Mouse (Mus musculus) CH12.LX (cell line): ENCODE data around the gene Ppp1r18. TPM values are rescaled to one million over a fixed set of nuclear protein-coding genes. Genes with fewer than 3 reads are reported as not detected.
A peak's percentile ranks its signal among the peaks of the same experiment; 100 is the strongest.

Experiments used
- DNase-seq: peaks from one replicate; pipeline ENCODE4 v3.0.0-alpha.2; 2013; ENCODE audit errors: extremely low read depth
- H3K27ac ChIP-seq: 2 replicates; pipeline ENCODE4 v1.5.1; 2012; ENCODE audit warnings: low read depth, mild to moderate bottlenecking, control low read depth, moderate library complexity; ENCODE audit not compliant: insufficient read depth
- H3K27me3 ChIP-seq: replicated peaks from 2 replicates; pipeline ENCODE3; 2012; ENCODE audit warnings: inconsistent platforms
- H3K36me3 ChIP-seq, 2 experiments: replicated peaks in 1 of 2; 2 replicates each; pipeline versions ENCODE3 to v1.6.1; 2012; ENCODE audit warnings: inconsistent platforms in 1 of 2, low read length in 1 of 2, mild to moderate bottlenecking in 1 of 2, mixed read lengths in 1 of 2, moderate library complexity in 1 of 2; ENCODE audit not compliant: control insufficient read depth in 1 of 2, insufficient read depth in 1 of 2
- H3K4me1 ChIP-seq, 2 experiments: 2 replicates each; pipeline ENCODE4 v1.6.1; 2012; ENCODE audit warnings: inconsistent platforms in 1 of 2, moderate library complexity in 1 of 2; ENCODE audit not compliant: insufficient read depth in 2 of 2, control insufficient read depth in 1 of 2
- H3K4me2 ChIP-seq: 2 replicates; pipeline ENCODE4 v1.6.1; 2012; ENCODE audit warnings: low read depth, mild to moderate bottlenecking, control low read depth; ENCODE audit not compliant: poor library complexity, insufficient read depth, severe bottlenecking
- H3K4me3 ChIP-seq, 3 experiments: fragments of 150-350 bp in 1 of 3; sonication (generic) in 1 of 3; replicated peaks in 1 of 3; 2 replicates each; pipeline versions ENCODE3 to v1.5.1; 2011 to 2012; ENCODE audit warnings: low read depth in 2 of 3, low read length in 2 of 3, mild to moderate bottlenecking in 2 of 3, moderate library complexity in 2 of 3, control low read depth in 1 of 3, improper control_type of control experiment in 1 of 3, inconsistent platforms in 1 of 3, mixed read lengths in 1 of 3; ENCODE audit not compliant: poor library complexity in 1 of 3
- H3K79me2 ChIP-seq: replicated peaks from 2 replicates; pipeline ENCODE4 v1.6.1; 2012; ENCODE audit warnings: mild to moderate bottlenecking, moderate library complexity; ENCODE audit not compliant: control insufficient read depth, poor library complexity, insufficient read depth, severe bottlenecking; ENCODE audit errors: extremely low read depth
- H3K9ac ChIP-seq: 2 replicates; pipeline ENCODE4 v1.6.1; 2012; ENCODE audit warnings: low read depth, mild to moderate bottlenecking, control low read depth, moderate library complexity; ENCODE audit not compliant: insufficient read depth
- H3K9me3 ChIP-seq: replicated peaks from 2 replicates; pipeline ENCODE3; 2012; ENCODE audit warnings: low read length, inconsistent platforms, mixed read lengths
- CHD1 ChIP-seq: IDR thresholded peaks from 2 replicates; pipeline ENCODE4 v1.6.1; 2012; ENCODE audit warnings: low read depth, low read length, improper control_type of control experiment, inconsistent platforms
- CTCF ChIP-seq, 2 experiments: IDR thresholded peaks in 1 of 2; conservative IDR thresholded peaks in 1 of 2; 2 replicates each; pipeline ENCODE4 v1.5.1; 2011 to 2012; ENCODE audit warnings: low read depth in 2 of 2, low read length in 2 of 2, improper control_type of control experiment in 1 of 2, inconsistent platforms in 1 of 2, mild to moderate bottlenecking in 1 of 2, moderate library complexity in 1 of 2
- EP300 ChIP-seq: IDR thresholded peaks from 2 replicates; pipeline ENCODE4 v1.6.1; 2011; ENCODE audit warnings: low read length, improper control_type of control experiment
- ETS1 ChIP-seq: conservative IDR thresholded peaks from 2 replicates; pipeline ENCODE4 v1.6.1; 2012; ENCODE audit warnings: low read depth, mild to moderate bottlenecking, inconsistent platforms, low read length, improper control_type of control experiment, moderate library complexity
- GABPA ChIP-seq: IDR thresholded peaks from 2 replicates; pipeline ENCODE4 v1.6.1; 2012; ENCODE audit warnings: low read depth, low read length, improper control_type of control experiment, inconsistent platforms; ENCODE audit not compliant: insufficient replicate concordance
- JUN ChIP-seq: IDR thresholded peaks from 2 replicates; pipeline ENCODE4 v1.6.1; 2011; ENCODE audit warnings: low read depth, mild to moderate bottlenecking, low read length, improper control_type of control experiment, moderate library complexity; ENCODE audit not compliant: insufficient read depth
- JUND ChIP-seq: conservative IDR thresholded peaks from 2 replicates; pipeline ENCODE4 v1.6.1; 2011; ENCODE audit warnings: low read depth, low read length, improper control_type of control experiment
- KAT2A ChIP-seq: IDR thresholded peaks from 2 replicates; pipeline ENCODE4 v1.6.1; 2012; ENCODE audit warnings: low read length, improper control_type of control experiment, inconsistent platforms; ENCODE audit not compliant: insufficient replicate concordance
- MAFK ChIP-seq: IDR thresholded peaks from 2 replicates; pipeline ENCODE4 v1.6.1; 2011; ENCODE audit warnings: low read length, improper control_type of control experiment; ENCODE audit not compliant: insufficient replicate concordance
- MAX ChIP-seq: IDR thresholded peaks from 2 replicates; pipeline ENCODE4 v1.6.1; 2011; ENCODE audit warnings: low read length, improper control_type of control experiment
- MAZ ChIP-seq: IDR thresholded peaks from 2 replicates; pipeline ENCODE4 v1.6.1; 2012; ENCODE audit warnings: low read depth, mild to moderate bottlenecking, inconsistent platforms, low read length, improper control_type of control experiment, moderate library complexity
- MEF2A ChIP-seq: IDR thresholded peaks from 2 replicates; pipeline ENCODE4 v1.6.1; 2014; ENCODE audit warnings: low read depth, mild to moderate bottlenecking, inconsistent platforms, low read length, improper control_type of control experiment, borderline replicate concordance
- MYC ChIP-seq: IDR thresholded peaks from 2 replicates; pipeline ENCODE4 v1.6.1; 2011; ENCODE audit warnings: low read depth, mild to moderate bottlenecking, improper control_type of control experiment, low read length
- PAX5 ChIP-seq: IDR thresholded peaks from 2 replicates; pipeline ENCODE4 v1.6.1; 2012; ENCODE audit warnings: low read length, inconsistent platforms, mixed read lengths
- POLR2A ChIP-seq: IDR thresholded peaks from 2 replicates; pipeline ENCODE4 v1.6.1; 2011; ENCODE audit warnings: low read depth, mild to moderate bottlenecking, improper control_type of control experiment, low read length
- POLR2AphosphoS2 ChIP-seq: IDR thresholded peaks from 2 replicates; pipeline ENCODE4 v1.6.1; 2011; ENCODE audit warnings: low read depth, low read length, improper control_type of control experiment
- RCOR1 ChIP-seq: conservative IDR thresholded peaks from 2 replicates; pipeline ENCODE4 v1.6.1; 2012; ENCODE audit warnings: low read depth, mild to moderate bottlenecking, inconsistent platforms, low read length, improper control_type of control experiment
- SIN3A ChIP-seq: IDR thresholded peaks from 2 replicates; pipeline ENCODE4 v1.6.1; 2012; ENCODE audit warnings: low read length, improper control_type of control experiment, inconsistent platforms
- TCF12 ChIP-seq: IDR thresholded peaks from 2 replicates; pipeline ENCODE4 v1.6.1; 2014; ENCODE audit warnings: low read depth, mild to moderate bottlenecking, inconsistent platforms, low read length, improper control_type of control experiment
- USF1 ChIP-seq: IDR thresholded peaks from 2 replicates; pipeline ENCODE4 v1.6.1; 2014; ENCODE audit warnings: low read depth, mild to moderate bottlenecking, inconsistent platforms, low read length, improper control_type of control experiment
- USF2 ChIP-seq: conservative IDR thresholded peaks from 2 replicates; pipeline ENCODE4 v1.6.1; 2011; ENCODE audit warnings: low read depth, low read length, improper control_type of control experiment
- ZKSCAN1 ChIP-seq: IDR thresholded peaks from 2 replicates; pipeline ENCODE4 v1.6.1; 2012; ENCODE audit warnings: low read depth, inconsistent platforms, low read length, improper control_type of control experiment, borderline replicate concordance
- ZMIZ1 ChIP-seq: IDR thresholded peaks from 2 replicates; pipeline ENCODE4 v1.6.1; 2012; ENCODE audit warnings: low read depth, mild to moderate bottlenecking, inconsistent platforms, low read length, improper control_type of control experiment
- ZNF384 ChIP-seq: IDR thresholded peaks from 2 replicates; pipeline ENCODE4 v1.6.1; 2012; ENCODE audit warnings: low read depth, low read length, improper control_type of control experiment, inconsistent platforms
- dilution Hi-C: fragments of 300-500 bp; cut with MboI; formaldehyde crosslinking; loops from 2 replicates; pipeline ENCODE4 v1.14.3; 2020; ENCODE audit warnings: low sequenced_read_pairs; ENCODE audit not compliant: extremely low pct_unique_long_range_greater_than_20kb, extremely low pct_ligation_motif_present
- in situ Hi-C: fragments of 300-500 bp; cut with MboI; formaldehyde crosslinking; loops from 3 replicates; pipeline ENCODE4 v1.14.3; 2019; ENCODE audit warnings: low sequenced_read_pairs, low pct_ligation_motif_present, low pct_unique_long_range_greater_than_20kb, mixed read lengths
- polyA plus RNA-seq: library from polyadenylated mRNA; unstranded; fragments of >175 nt; gene quantifications from 2 replicates; pipeline ENCODE4 v1.2.1, GENCODE M21; 2012; ENCODE audit warnings: low read depth; ENCODE audit not compliant: insufficient read length
- total RNA-seq, 2 experiments: library from RNA; depleted of rRNA; stranded (reverse); fragments of 300-350 nt in 1 of 2; fragments of >200 nt in 1 of 2; gene quantifications; 2 replicates each; pipeline ENCODE4 v1.2.3; 2012 to 2014

The Ppp1r18 gene
- total and polyA plus RNA-seq, 3 experiments = 8.5 to 50.1 (median 21.4) TPM

DNA sequence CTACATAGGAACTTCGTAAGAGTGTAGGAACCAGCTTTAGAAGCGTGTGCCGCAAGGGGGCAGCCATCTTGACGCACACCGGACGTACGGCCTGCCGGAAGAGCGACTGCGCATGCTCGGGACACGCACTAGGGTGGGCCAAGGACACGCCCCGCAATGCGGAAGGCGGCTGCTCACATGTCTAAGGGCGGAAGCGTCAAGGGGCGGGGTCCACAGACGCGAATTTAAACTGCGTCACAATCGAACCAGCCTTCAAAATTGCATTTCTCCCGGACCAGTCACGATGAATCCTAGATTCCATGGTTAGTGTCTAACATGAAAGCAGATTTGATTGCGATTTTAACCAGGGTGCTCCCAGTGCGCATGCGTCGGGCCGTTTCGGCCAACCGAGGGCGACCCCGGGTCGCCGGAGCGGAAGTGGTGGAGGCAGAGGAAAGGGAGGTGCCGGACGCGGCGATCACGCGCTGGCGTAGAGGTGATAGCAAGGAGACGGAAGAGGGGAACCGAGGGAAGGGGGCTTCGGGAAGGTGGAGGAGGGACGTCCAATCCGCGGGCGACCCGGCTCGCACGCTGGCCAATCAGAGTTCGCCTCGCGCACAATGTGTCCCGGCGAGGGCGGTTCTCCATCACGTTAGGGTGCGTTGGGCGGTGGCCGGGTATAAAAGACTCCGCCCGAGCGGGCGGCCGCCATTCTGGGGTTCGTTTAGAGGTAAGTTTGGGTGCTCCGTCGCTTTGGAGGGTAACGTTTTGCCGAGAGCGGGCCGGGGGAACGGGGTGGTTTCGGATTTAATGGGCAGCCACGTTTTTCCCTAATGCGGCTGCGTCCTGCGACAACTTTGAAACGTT, 51.1 kb downstream of the Ppp1r18 start, which contains the start of the genes Mrps18b and Ppp1r10 (continued):
- TF ChIP-seq MEF2A (peak; percentile 63), USF2 (peak; percentile 28; the same call in 1 of the 2 replicates), RCOR1 (no peak), GABPA (no peak), MAZ (peak; percentile 79), MYC (peak; percentile 98), ZKSCAN1 (no peak), CTCF (conservative IDR thresholded peaks at IDR 0.05 in 1 of 2, IDR thresholded peaks at IDR 0.05 in 1 of 2; ENCODE audit: low read depth in 2 of 2, low read length in 2 of 2) (peak in 1 of 2 experiments; percentile 42; a peak in 2 of 4 replicates), ETS1 (0 out of 2 replicates have a peak, but pooled peaks have one; percentile 31), CHD1 (peak; percentile 11; the same call in 1 of the 2 replicates), TCF12 (peak; percentile 97), EP300 (no peak), MAX (peak; percentile 95), POLR2A (peak; percentile 99), POLR2AphosphoS2 (no peak; the same call in 1 of the 2 replicates), JUN (no peak), MAFK (0 out of 2 replicates have a peak, but pooled peaks have one; percentile 26), SIN3A (peak; percentile 95), ZMIZ1 (peak; percentile 97), KAT2A (peak; percentile 73; the same call in 1 of the 2 replicates), PAX5 (no peak), JUND (no peak)

- Histone ChIP-seq H3K4me3 (peak overlapping the region; percentile 63 to 78 (median 77)), H3K79me2 (peaks cover 47% of the 10 kb centered on the region), H3K27me3 (no peaks in the 10 kb centered on the region), H3K9ac (peak overlapping the region; percentile 100), H3K36me3 (peaks cover 29 to 57% of the 10 kb centered on the region in 2 experiments), H3K9me3 (no peaks in the 10 kb centered on the region), H3K27ac (peak overlapping the region; percentile 63), H3K4me2 (peak overlapping the region; percentile 97; the same call in 1 of the 2 replicates), H3K4me1 (peaks cover 6 to 55% of the 10 kb centered on the region in 2 experiments; a peak in 3 of 4 replicates)
- dilution Hi-C loops = no loop called here
- in situ Hi-C loops = no loop called here
- DNase-seq = peak; percentile 37
- TF ChIP-seq USF1 (no peak), ZNF384 (no peak), SIN3A (no peak), MYC (no peak), ZKSCAN1 (no peak), GABPA (no peak)
Observed at GRCm38 (mm10) chr17:35917143-35917462, 51.7 kb downstream of the Ppp1r18 start.
